Mouse (Mus musculus) hindbrain, embryonic 16.5 days (tissue): ENCODE results near the gene Rnf31. TPM values are rescaled to one million over a fixed set of nuclear protein-coding genes. Genes with fewer than 3 reads are reported as not detected.

Experiments
- polyA plus RNA-seq: library from polyadenylated mRNA; unstranded; fragments of >200 nt; fragmentation: Nextera tagmentation; extraction: Ambion mirVana; gene quantifications from 2 replicates; pipeline ENCODE4 v1.2.1, GENCODE M21; 2015

Rnf31 gene
- polyA plus RNA-seq, 1 experiment from 2014 or later = 18.2 TPM

Other genes with a start within 250 kb of the Rnf31 start
- gene Dhrs4, start 113.0 kb upstream of the Rnf31 start, polyA plus RNA-seq = 28.6 and 29.5 TPM in 2 replicates
- gene Carmil3, start 101.1 kb upstream of the Rnf31 start, polyA plus RNA-seq = 22.9 and 26.2 TPM in 2 replicates
- 10.2 and 11.7 TPM in 2 replicates for gene Cpne6, start 81.3 kb upstream of the Rnf31 start, polyA plus RNA-seq
- gene Nrl, start 66.7 kb upstream of the Rnf31 start, polyA plus RNA-seq = 0.15 and 0.23 TPM in 2 replicates
- gene Pck2, start 51.4 kb upstream of the Rnf31 start, polyA plus RNA-seq = 29.3 and 32.4 TPM in 2 replicates
- gene Dcaf11, start 31.7 kb upstream of the Rnf31 start, polyA plus RNA-seq = 110 and 127 TPM in 2 replicates
- gene A730061H03Rik, start 31.3 kb upstream of the Rnf31 start, polyA plus RNA-seq = 0.89 and 1.4 TPM in 2 replicates
- 0.26 and 1.4 TPM in 2 replicates for gene Fitm1, start 16.1 kb upstream of the Rnf31 start, polyA plus RNA-seq
- gene Psme1, start 13.6 kb upstream of the Rnf31 start, polyA plus RNA-seq = 223 and 230 TPM in 2 replicates
- 49.4 and 64.2 TPM in 2 replicates for gene Emc9, start 6.4 kb upstream of the Rnf31 start, polyA plus RNA-seq
- gene Psme2, start 595 bp upstream of the Rnf31 start, polyA plus RNA-seq = 170 and 173 TPM in 2 replicates
- gene Irf9, start 11.9 kb downstream of the Rnf31 start, polyA plus RNA-seq = 9.7 and 10.6 TPM in 2 replicates
- 16.8 and 20.2 TPM in 2 replicates for gene Rec8, start 26.3 kb downstream of the Rnf31 start, polyA plus RNA-seq
- gene Ipo4, start 44.2 kb downstream of the Rnf31 start, polyA plus RNA-seq = 116 and 131 TPM in 2 replicates
- gene Gm49378, start 46.2 kb downstream of the Rnf31 start, polyA plus RNA-seq = 1.5 and 1.6 TPM in 2 replicates
- 68.7 and 72.1 TPM in 2 replicates for gene Tm9sf1, start 52.1 kb downstream of the Rnf31 start, polyA plus RNA-seq
- gene Tssk4, start 58.5 kb downstream of the Rnf31 start, polyA plus RNA-seq = 0.32 and 0.53 TPM in 2 replicates
- 77.2 and 82.8 TPM in 2 replicates for gene Mdp1, start 68.8 kb downstream of the Rnf31 start, polyA plus RNA-seq
- gene Gmpr2, start 80.2 kb downstream of the Rnf31 start, polyA plus RNA-seq = 48.6 and 50.4 TPM in 2 replicates
- 567 and 599 TPM in 2 replicates for gene Nedd8, start 80.4 kb downstream of the Rnf31 start, polyA plus RNA-seq
- 25.3 and 25.7 TPM in 2 replicates for gene Tinf2, start 90.1 kb downstream of the Rnf31 start, polyA plus RNA-seq
- 0.20 and 0.41 TPM in 2 replicates for gene Tgm1, start 122.2 kb downstream of the Rnf31 start, polyA plus RNA-seq
- 60.3 and 65.8 TPM in 2 replicates for gene Rabggta, start 130.6 kb downstream of the Rnf31 start, polyA plus RNA-seq
- 85.9 and 90.3 TPM in 2 replicates for gene Dhrs1, start 154.0 kb downstream of the Rnf31 start, polyA plus RNA-seq
- 27.1 and 27.9 TPM in 2 replicates for gene Nop9, start 154.0 kb downstream of the Rnf31 start, polyA plus RNA-seq
- gene Cideb, start 166.8 kb downstream of the Rnf31 start, polyA plus RNA-seq = 0.17 and 0.63 TPM in 2 replicates
- gene Ltb4r2, start 169.7 kb downstream of the Rnf31 start, polyA plus RNA-seq = 0.47 and 0.66 TPM in 2 replicates
- 0.22 and 0.79 TPM in 2 replicates for gene Ltb4r1, start 174.3 kb downstream of the Rnf31 start, polyA plus RNA-seq
- 3.5 and 5.1 TPM in 2 replicates for gene Adcy4, start 192.4 kb downstream of the Rnf31 start, polyA plus RNA-seq
- 2.3 and 3.6 TPM in 2 replicates for gene Ripk3, start 197.2 kb downstream of the Rnf31 start, polyA plus RNA-seq
- gene Nfatc4, start 231.4 kb downstream of the Rnf31 start, polyA plus RNA-seq = 6.5 and 11.9 TPM in 2 replicates